ENCODE assay signal across 11 mouse cellular contexts in the genomic region with DNA sequence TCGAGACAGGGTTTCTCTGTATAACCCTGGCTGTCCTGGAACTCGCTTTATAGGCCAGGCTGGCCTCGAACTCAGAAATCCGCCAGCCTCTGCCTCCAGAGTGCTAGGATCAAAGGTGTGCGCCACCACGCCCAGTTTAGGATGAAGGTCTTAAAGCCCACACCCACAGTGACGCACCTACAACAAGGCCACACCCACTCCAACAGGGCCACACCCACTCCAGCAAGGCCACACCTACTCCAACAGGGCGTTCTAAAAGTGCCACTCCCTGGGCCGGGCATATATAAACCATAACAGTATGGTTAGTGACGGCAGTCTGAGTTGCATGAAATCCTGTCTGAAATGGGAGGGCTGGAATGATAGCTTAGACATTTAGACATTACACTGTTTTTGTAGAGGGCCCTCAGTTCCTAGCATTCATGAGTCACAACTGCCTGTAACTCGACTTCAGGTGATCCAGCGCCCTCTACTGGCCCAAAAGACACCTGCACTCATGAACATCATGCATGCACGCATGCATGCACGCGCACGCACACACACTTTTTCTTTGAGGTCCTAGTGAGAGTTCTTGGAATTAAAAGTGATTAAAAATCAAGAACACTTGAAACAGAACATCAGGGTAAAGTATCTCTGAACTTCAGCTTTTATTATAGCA. TPM values are rescaled to one million over a fixed set of nuclear protein-coding genes. Genes with fewer than 3 reads are reported as not detected.
DNase-seq lines count a peak whose midpoint lies in the region; ATAC-seq and TF ChIP-seq lines count a peak whose summit lies in the region.
"Had no signal": no experiment of that assay in that cellular context is flagged by ENCODE, and none has a peak within 500 bp of the region (broad histone marks: within the 10 kb centered on the region; RNA-seq: fewer than 3 reads in every experiment).

No protein-coding gene starts in this region.

- DNase-seq in kidney, postnatal 0 days (ENCODE audit: low spot score): no peak
- DNase-seq in thymus, postnatal 14 days: peak; percentile 51
- no peak for DNase-seq in thymus, postnatal 10 days (ENCODE audit: low spot score in 2 of 2)
- no peak for DNase-seq in brain, embryonic 14.5 days (ENCODE audit: low read depth)
- DNase-seq in testis, postnatal 14 days (ENCODE audit: low spot score): peak; percentile 68
- no peak for DNase-seq in adrenal gland, adult 8-10 months

- 77% methylated on average over 16 of the region's 16 CpGs for WGBS in kidney, postnatal 0 days
- WGBS in kidney, embryonic 15.5 days: 77% methylated on average over 16 of the region's 16 CpGs

- no peaks in the 10 kb centered on the region for H3K9me3 ChIP-seq in kidney, postnatal 0 days (replicated peaks; ENCODE audit: low read length)
- H3K9me3 ChIP-seq in kidney, embryonic 15.5 days (replicated peaks): no peaks in the 10 kb centered on the region
- H3K9me3 ChIP-seq: limb, embryonic 12.5 days had no signal

- no peak overlapping the region for H3K27ac ChIP-seq in kidney, postnatal 0 days
- H3K27ac ChIP-seq in kidney, embryonic 15.5 days: no peak overlapping the region
- H3K27ac ChIP-seq: limb, embryonic 12.5 days had no signal

- H3K36me3 ChIP-seq in kidney, postnatal 0 days (ENCODE audit: insufficient read depth, low read length): no peaks in the 10 kb centered on the region
- no peaks in the 10 kb centered on the region for H3K36me3 ChIP-seq in kidney, embryonic 15.5 days
- H3K36me3 ChIP-seq: limb, embryonic 12.5 days had no signal

- H3K4me1 ChIP-seq in kidney, postnatal 0 days (replicated peaks; ENCODE audit: insufficient read depth, low read length): peaks cover 7% of the 10 kb centered on the region; the same call in 1 of the 2 replicates
- H3K4me1 ChIP-seq in kidney, embryonic 15.5 days: peaks cover 27% of the 10 kb centered on the region

- no peak for ATAC-seq in kidney, postnatal 0 days (replicated peaks; ENCODE audit: low FRiP score, low read depth)
- no peak for ATAC-seq in kidney, embryonic 15.5 days (replicated peaks; ENCODE audit: low FRiP score)
- no peak for ATAC-seq in inflammation-experienced regulatory T-cells, adult 6 months

- peak; percentile 64 for TF ChIP-seq CTCF in kidney, postnatal 0 days (IDR thresholded peaks at IDR 0.05; ENCODE audit: low read depth)
- peak; percentile 46; the same call in 1 of the 2 replicates for TF ChIP-seq CTCF in brain, embryonic 14.5 days (IDR thresholded peaks at IDR 0.05; ENCODE audit: borderline replicate concordance, extremely low read depth, insufficient read depth, insufficient read length)

- H3K27me3 ChIP-seq in kidney, postnatal 0 days (ENCODE audit: insufficient read depth, low read length): no peaks in the 10 kb centered on the region
- H3K27me3 ChIP-seq in kidney, embryonic 15.5 days: no peaks in the 10 kb centered on the region
- H3K27me3 ChIP-seq: limb, embryonic 12.5 days had no signal

- no peak overlapping the region for H3K4me3 ChIP-seq in kidney, postnatal 0 days (replicated peaks; ENCODE audit: low read depth, low read length)
- H3K4me3 ChIP-seq in kidney, embryonic 15.5 days (replicated peaks): no peak overlapping the region
- H3K4me3 ChIP-seq: limb, embryonic 12.5 days; myocyte had no signal

- no peak overlapping the region for H3K4me2 ChIP-seq in kidney, postnatal 0 days (ENCODE audit: low read length)
- no peak overlapping the region for H3K4me2 ChIP-seq in kidney, embryonic 15.5 days
- H3K4me2 ChIP-seq: limb, embryonic 12.5 days had no signal

- no peak overlapping the region for H3K9ac ChIP-seq in kidney, postnatal 0 days (ENCODE audit: low read depth, low read length)
- no peak overlapping the region for H3K9ac ChIP-seq in kidney, embryonic 15.5 days
- H3K9ac ChIP-seq: limb, embryonic 12.5 days had no signal

- TF ChIP-seq POLR2A in brain, embryonic 14.5 days (IDR thresholded peaks at IDR 0.05; ENCODE audit: borderline replicate concordance, extremely low read depth, insufficient read depth, insufficient read length, poor library complexity, severe bottlenecking): no peak

RNA-seq across cellular contexts. Expression of a gene that starts 1.7 kb away (rescaled TPM):
- polyA plus RNA-seq in kidney, postnatal 0 days (2015; fragmentation: Nextera tagmentation; extraction: Ambion mirVana): 1.1 and 1.4 TPM in 2 replicates
- 0.82 and 0.90 TPM in 2 replicates for polyA plus RNA-seq in kidney, embryonic 15.5 days (2015; fragmentation: Nextera tagmentation; extraction: Ambion mirVana)
- 2.3 and 3.5 TPM in 2 replicates for polyA plus RNA-seq in brain, embryonic 14.5 days (2012; rRNA removed)
- under 1 TPM in 1 of 3 experiments, not detected in 2; 0.91 TPM for polyA plus RNA-seq in inflammation-experienced regulatory T-cells, adult 6 months (2017; shearing (Covaris generic))
- 1 to 10 TPM in 2 of 4 experiments, under 1 TPM in 2; 0.42 to 1.8 (median 1.1) TPM for total RNA-seq in adrenal gland, adult 8-10 months (2022)

RNA-seq across cellular contexts. Expression of a gene that starts 2.0 kb away (rescaled TPM):
- polyA plus RNA-seq in kidney, postnatal 0 days (2015; fragmentation: Nextera tagmentation; extraction: Ambion mirVana): 34.6 and 35.4 TPM in 2 replicates
- polyA plus RNA-seq in kidney, embryonic 15.5 days (2015; fragmentation: Nextera tagmentation; extraction: Ambion mirVana): 32.9 and 36.0 TPM in 2 replicates
- 27.1 and 32.5 TPM in 2 replicates for polyA plus RNA-seq in brain, embryonic 14.5 days (2012; rRNA removed)
- 10 to 100 TPM in 2 of 3 experiments, 1 to 10 TPM in 1; 6.4 to 15.8 (median 12.6) TPM for polyA plus RNA-seq in inflammation-experienced regulatory T-cells, adult 6 months (2017; shearing (Covaris generic))
- 10 to 100 TPM; 33.9 to 44.5 (median 40.0) TPM for total RNA-seq in adrenal gland, adult 8-10 months (2022)

RNA-seq across cellular contexts. Expression of a gene that starts 21.9 kb away (rescaled TPM):
- 14.3 and 16.3 TPM in 2 replicates for polyA plus RNA-seq in kidney, postnatal 0 days (2015; fragmentation: Nextera tagmentation; extraction: Ambion mirVana)
- polyA plus RNA-seq in kidney, embryonic 15.5 days (2015; fragmentation: Nextera tagmentation; extraction: Ambion mirVana): 15.3 and 16.1 TPM in 2 replicates
- 32.8 and 38.1 TPM in 2 replicates for polyA plus RNA-seq in brain, embryonic 14.5 days (2012; rRNA removed)
- 1 to 10 TPM; 2.1 to 3.5 (median 3.2) TPM for polyA plus RNA-seq in inflammation-experienced regulatory T-cells, adult 6 months (2017; shearing (Covaris generic))
- 10 to 100 TPM; 17.0 to 30.2 (median 22.3) TPM for total RNA-seq in adrenal gland, adult 8-10 months (2022)

RNA-seq across cellular contexts. Expression of a gene that starts 22.1 kb away (rescaled TPM):
- polyA plus RNA-seq in kidney, postnatal 0 days (2015; fragmentation: Nextera tagmentation; extraction: Ambion mirVana): 34.8 and 38.6 TPM in 2 replicates
- 47.2 and 52.2 TPM in 2 replicates for polyA plus RNA-seq in kidney, embryonic 15.5 days (2015; fragmentation: Nextera tagmentation; extraction: Ambion mirVana)
- 42.7 and 49.7 TPM in 2 replicates for polyA plus RNA-seq in brain, embryonic 14.5 days (2012; rRNA removed)
- polyA plus RNA-seq in inflammation-experienced regulatory T-cells, adult 6 months (2017; shearing (Covaris generic)): 10 to 100 TPM; 13.0 to 21.1 (median 13.4) TPM
- total RNA-seq in adrenal gland, adult 8-10 months (2022): 10 to 100 TPM; 44.1 to 57.3 (median 56.5) TPM

RNA-seq across cellular contexts. Expression of a gene that starts 43.6 kb away (rescaled TPM):
- not detected in 2 replicates for polyA plus RNA-seq in kidney, postnatal 0 days (2015; fragmentation: Nextera tagmentation; extraction: Ambion mirVana)
- not detected in 2 replicates for polyA plus RNA-seq in kidney, embryonic 15.5 days (2015; fragmentation: Nextera tagmentation; extraction: Ambion mirVana)
- polyA plus RNA-seq in brain, embryonic 14.5 days (2012; rRNA removed): 0.18 and 0.30 TPM in 2 replicates
- not detected for polyA plus RNA-seq in inflammation-experienced regulatory T-cells, adult 6 months (2017; shearing (Covaris generic))
- total RNA-seq in adrenal gland, adult 8-10 months (2022): under 1 TPM in 3 of 4 experiments, not detected in 1; 0.32 to 0.63 (median 0.46) TPM
- total RNA-seq: heart, postnatal 14 days had no signal
- polyA plus RNA-seq: limb, embryonic 12.5 days; myocyte had no signal

Comparison
In these comparisons a context has a peak if more than half of its experiments do, and no peak if none do; other contexts are left out.
1. DNase-seq: peak in thymus, postnatal 14 days (single experiment) and testis, postnatal 14 days (single experiment); none in kidney, postnatal 0 days (single experiment), thymus, postnatal 10 days (0 of 2), brain, embryonic 14.5 days (single experiment) and adrenal gland, adult 8-10 months (single experiment).